ENCODE assay signal across 8 mouse cellular contexts in genomic region chr6:124808358-124809012, GRCm38 (mm10). TPM values are rescaled to one million over a fixed set of nuclear protein-coding genes. Genes with fewer than 3 reads are reported as not detected.
A peak's percentile ranks its signal among the peaks of the same experiment; 100 is the strongest.
DNase-seq lines count a peak whose midpoint lies in the region; ATAC-seq and TF ChIP-seq lines count a peak whose summit lies in the region.

TSS of gene Spsb2 (plus strand) at chr6:124808661.

- no peaks in the 10 kb centered on the region for H3K9me3 ChIP-seq in hindbrain, postnatal 0 days (ENCODE audit: low read length)
- H3K9me3 ChIP-seq in midbrain, embryonic 16.5 days (replicated peaks; ENCODE audit: control insufficient read depth, low read length, poor library complexity, severe bottlenecking) = no peaks in the 10 kb centered on the region
- H3K9me3 ChIP-seq in stomach, embryonic 14.5 days (ENCODE audit: control insufficient read depth, low read depth, low read length) = no peaks in the 10 kb centered on the region

- H3K36me3 ChIP-seq in hindbrain, postnatal 0 days (ENCODE audit: insufficient read depth, low read length) = no peaks in the 10 kb centered on the region
- peaks cover 6% of the 10 kb centered on the region; the same call in 1 of the 2 replicates for H3K36me3 ChIP-seq in midbrain, embryonic 16.5 days (ENCODE audit: control insufficient read depth, insufficient read depth, low read length)
- H3K36me3 ChIP-seq in stomach, embryonic 14.5 days (ENCODE audit: control insufficient read depth, insufficient read depth, low read length) = peaks cover 19% of the 10 kb centered on the region

- peak; percentile 37 to 50 for DNase-seq in left cerebral cortex, postnatal 25 days (ENCODE audit: low spot score in 2 of 2)
- DNase-seq in left cerebral cortex, adult 8-10 months (ENCODE audit: low spot score in 2 of 2) = no peak
- DNase-seq in cerebellum, postnatal 14 days = peak; percentile 73 to 78
- DNase-seq in gastrocnemius, postnatal 14 days = peak; percentile 82
- peak; percentile 75 for DNase-seq in hindbrain, postnatal 0 days (ENCODE audit: low spot score)
- DNase-seq in liver = peak; percentile 86

- H3K4me1 ChIP-seq in hindbrain, postnatal 0 days (ENCODE audit: insufficient read depth, low read length) = peaks cover 22% of the 10 kb centered on the region
- H3K4me1 ChIP-seq in midbrain, embryonic 16.5 days (ENCODE audit: control insufficient read depth, insufficient read depth, low read length) = peaks cover 41% of the 10 kb centered on the region
- peaks cover 24% of the 10 kb centered on the region; the same call in 1 of the 2 replicates for H3K4me1 ChIP-seq in stomach, embryonic 14.5 days (ENCODE audit: control insufficient read depth, insufficient read depth, low read length)

- TF ChIP-seq CTCF in hindbrain, postnatal 0 days (IDR thresholded peaks at IDR 0.05; ENCODE audit: low read depth) = no peak

- intact Hi-C loops in left cerebral cortex, postnatal 25 days (cut with DNase I) = loop anchor here (1.0 kb wide), 1 partner anchor 39 kb away; the partner anchor contains the start of gene Eno2
- intact Hi-C loops in gastrocnemius, postnatal 14 days (cut with DNase I; ENCODE audit: low total_unique reads) = no loop called here

- H3K27me3 ChIP-seq in hindbrain, postnatal 0 days (ENCODE audit: insufficient read depth, low read length) = no peaks in the 10 kb centered on the region
- H3K27me3 ChIP-seq in midbrain, embryonic 16.5 days (ENCODE audit: control insufficient read depth, insufficient read depth, low read depth, low read length) = no peaks in the 10 kb centered on the region
- H3K27me3 ChIP-seq in stomach, embryonic 14.5 days (ENCODE audit: control insufficient read depth, insufficient read depth, low read length) = no peaks in the 10 kb centered on the region

- peak within 1 kb of the TSS; percentile 54 for H3K9ac ChIP-seq in hindbrain, postnatal 0 days (replicated peaks; ENCODE audit: low read length)
- H3K9ac ChIP-seq in midbrain, embryonic 16.5 days (ENCODE audit: low read depth, low read length) = peak within 1 kb of the TSS; percentile 68
- H3K9ac ChIP-seq in stomach, embryonic 14.5 days (replicated peaks; ENCODE audit: low read depth, low read length) = peak within 1 kb of the TSS; percentile 71

- peak; percentile 36 for ATAC-seq in hindbrain, postnatal 0 days
- peak; percentile 3; the same call in 1 of the 2 replicates for ATAC-seq in midbrain, embryonic 16.5 days
- ATAC-seq in stomach, embryonic 14.5 days (ENCODE audit: insufficient number of reproducible peaks, insufficient read depth, low FRiP score, low read depth) = peak; percentile 53

- peak within 1 kb of the TSS; percentile 51 for H3K4me3 ChIP-seq in hindbrain, postnatal 0 days (ENCODE audit: low read length)
- H3K4me3 ChIP-seq in midbrain, embryonic 16.5 days (ENCODE audit: low read depth, low read length) = peak within 1 kb of the TSS; percentile 54
- peak within 1 kb of the TSS; percentile 59 for H3K4me3 ChIP-seq in stomach, embryonic 14.5 days (ENCODE audit: low read depth, low read length)

- peak within 1 kb of the TSS; percentile 78 for H3K27ac ChIP-seq in hindbrain, postnatal 0 days
- H3K27ac ChIP-seq in midbrain, embryonic 16.5 days (ENCODE audit: low read length) = peak within 1 kb of the TSS; percentile 79
- H3K27ac ChIP-seq in stomach, embryonic 14.5 days (ENCODE audit: low read length) = peak within 1 kb of the TSS; percentile 93

- H3K4me2 ChIP-seq in hindbrain, postnatal 0 days (ENCODE audit: low read depth, low read length) = peak within 1 kb of the TSS; percentile 97
- peak within 1 kb of the TSS; percentile 88 for H3K4me2 ChIP-seq in midbrain, embryonic 16.5 days (ENCODE audit: low read length)
- peak within 1 kb of the TSS; percentile 98 for H3K4me2 ChIP-seq in stomach, embryonic 14.5 days (replicated peaks; ENCODE audit: low read depth, low read length)

- 5% methylated on average over 29 of the region's 29 CpGs for WGBS in hindbrain, postnatal 0 days
- 5% methylated on average over 28 of the region's 29 CpGs for WGBS in midbrain, embryonic 16.5 days
- 4% methylated on average over 29 of the region's 29 CpGs for WGBS in stomach, embryonic 14.5 days

RNA-seq across cellular contexts. Expression of gene Spsb2, which starts in this region (rescaled TPM):
- 1 to 10 TPM; 4.4 to 5.2 TPM for total RNA-seq in left cerebral cortex, postnatal 25 days (2021)
- total RNA-seq in left cerebral cortex, adult 8-10 months (2022) = 1 to 10 TPM; 4.0 to 5.8 (median 5.0) TPM
- 1 to 10 TPM; 3.7 to 4.8 TPM for total RNA-seq in gastrocnemius, postnatal 14 days (2021)
- total RNA-seq in hindbrain, postnatal 0 days (2014; rRNA removed) = 7.3 and 8.7 TPM in 2 replicates
- 9.6 and 9.8 TPM in 2 replicates for polyA plus RNA-seq in hindbrain, postnatal 0 days (2015; fragmentation: Nextera tagmentation; extraction: Ambion mirVana)
- polyA plus RNA-seq in midbrain, embryonic 16.5 days (2015; fragmentation: Nextera tagmentation; extraction: Ambion mirVana) = 9.6 and 10.1 TPM in 2 replicates
- polyA plus RNA-seq in stomach, embryonic 14.5 days (2014; fragmentation: Nextera tagmentation; extraction: Ambion mirVana) = 7.4 and 8.0 TPM in 2 replicates

Comparison
In these comparisons a context has a peak if more than half of its experiments do, and no peak if none do; other contexts are left out.
1. DNase-seq: peak in left cerebral cortex, postnatal 25 days (2 of 2), cerebellum, postnatal 14 days (2 of 2), gastrocnemius, postnatal 14 days (single experiment), hindbrain, postnatal 0 days (single experiment) and liver (single experiment); none in left cerebral cortex, adult 8-10 months (0 of 2).
2. ATAC-seq: peak in every context shown above with its lines; median percentile 53 in stomach, embryonic 14.5 days; 36 in hindbrain, postnatal 0 days; 3 in midbrain, embryonic 16.5 days.
3. Peak in every context shown above with its lines, with median percentiles within 50 percentile points of each other: H3K27ac ChIP-seq, H3K4me2 ChIP-seq, H3K4me3 ChIP-seq and H3K9ac ChIP-seq.